Mouse (Mus musculus): ENCODE data around the gene Lingo1.
A peak's percentile ranks its signal among the peaks of the same experiment; 100 is the strongest.

Lingo1 gene

DNA sequence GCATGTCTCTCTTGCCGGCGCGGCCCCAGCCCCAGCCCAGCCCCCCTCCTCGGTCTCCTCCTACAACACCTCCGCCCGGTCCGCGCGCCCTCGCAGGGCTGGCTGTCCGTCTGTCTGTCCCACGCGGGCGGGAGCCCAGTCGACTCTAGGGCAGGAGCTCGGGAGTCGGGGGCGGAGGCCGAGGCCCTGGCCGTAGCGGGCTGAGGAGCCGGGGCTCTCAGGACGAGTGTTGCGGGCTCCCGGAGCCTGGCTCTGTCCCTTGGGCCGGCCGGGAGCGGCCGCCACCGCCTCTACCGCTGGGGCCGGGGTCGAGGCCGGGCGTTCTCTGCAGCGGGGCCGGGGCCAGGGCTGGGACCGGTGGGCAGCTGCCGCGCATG is 161.2 kb downstream of the Lingo1 start:
- peak; percentile 5 to 11 for DNase-seq (ENCODE audit: low spot score in 2 of 2)

- DNase-seq (ENCODE audit: low spot score in 2 of 2), result no peak
Measured at GRCm38 (mm10) chr9:56634406-56635120, 161.7 kb downstream of the Lingo1 start.

GRCm38 (mm10) chr9:56633449-56634225 is 162.6 kb downstream of the Lingo1 start:
- no peak for DNase-seq (ENCODE audit: low spot score in 2 of 2)

GRCm38 (mm10) chr9:56630945-56631344 is 165.3 kb downstream of the Lingo1 start:
- no peak for DNase-seq (ENCODE audit: low spot score in 2 of 2)

DNA sequence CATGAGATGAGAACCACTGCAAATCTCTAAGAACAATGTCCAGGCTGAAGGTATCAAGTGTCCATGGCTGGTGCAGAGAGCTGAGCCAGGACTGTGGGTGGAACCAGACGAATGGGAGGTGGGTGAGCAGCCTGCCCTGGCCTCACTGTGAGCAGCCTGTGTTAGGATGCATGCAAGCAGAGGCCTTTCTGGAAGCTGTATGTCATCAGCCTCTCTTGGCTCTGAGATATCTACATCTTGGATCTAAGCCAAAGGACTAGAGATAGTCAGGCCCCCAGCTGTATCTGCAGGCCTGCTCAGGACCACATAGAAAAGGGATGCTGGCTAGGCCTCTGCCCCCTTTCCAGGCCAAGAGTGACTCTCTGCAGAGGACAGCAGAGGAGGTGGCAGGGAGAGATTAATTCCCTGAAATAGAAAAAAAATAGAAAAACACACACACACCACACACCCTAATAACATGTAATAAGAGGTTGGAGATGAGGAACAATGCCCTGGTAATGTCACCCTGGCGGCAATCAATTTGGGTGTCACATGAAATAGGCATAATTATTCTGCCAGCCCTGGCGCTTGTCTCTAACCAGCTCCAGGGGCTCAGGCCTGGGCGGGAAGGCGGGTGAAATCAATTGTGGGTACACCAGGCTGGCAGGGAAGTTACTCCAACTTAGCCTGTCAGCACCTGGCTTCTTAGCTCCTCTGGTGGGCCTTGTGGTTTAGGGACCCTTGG is 166.4 kb downstream of the Lingo1 start:
- DNase-seq (ENCODE audit: low spot score in 2 of 2), result peak; percentile 16 to 33

DNA sequence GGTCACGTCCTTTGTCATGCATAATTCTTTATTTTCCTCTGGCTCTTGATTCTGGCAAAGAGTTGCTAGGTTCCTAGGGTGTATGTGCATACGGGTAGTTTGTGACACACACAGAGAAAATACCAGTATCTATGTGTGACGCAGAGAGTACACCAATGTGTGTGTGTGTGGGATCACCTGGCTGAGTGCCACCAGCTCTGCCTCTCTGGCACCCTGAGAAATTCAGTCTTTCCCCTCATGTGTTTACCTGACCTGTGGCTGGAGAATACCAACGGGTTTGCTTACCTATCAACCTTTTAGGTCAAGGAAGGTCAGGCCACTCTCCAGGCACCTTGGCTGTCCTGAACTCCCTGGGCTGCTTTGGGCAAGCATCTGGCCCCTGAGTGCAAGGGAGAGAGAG is 169.0 kb downstream of the Lingo1 start:
- DNase-seq (ENCODE audit: low spot score in 2 of 2), result no peak

- no peak for DNase-seq (ENCODE audit: low spot score in 2 of 2)
Measured at GRCm38 (mm10) chr9:56624923-56625322, 171.3 kb downstream of the Lingo1 start.

DNA sequence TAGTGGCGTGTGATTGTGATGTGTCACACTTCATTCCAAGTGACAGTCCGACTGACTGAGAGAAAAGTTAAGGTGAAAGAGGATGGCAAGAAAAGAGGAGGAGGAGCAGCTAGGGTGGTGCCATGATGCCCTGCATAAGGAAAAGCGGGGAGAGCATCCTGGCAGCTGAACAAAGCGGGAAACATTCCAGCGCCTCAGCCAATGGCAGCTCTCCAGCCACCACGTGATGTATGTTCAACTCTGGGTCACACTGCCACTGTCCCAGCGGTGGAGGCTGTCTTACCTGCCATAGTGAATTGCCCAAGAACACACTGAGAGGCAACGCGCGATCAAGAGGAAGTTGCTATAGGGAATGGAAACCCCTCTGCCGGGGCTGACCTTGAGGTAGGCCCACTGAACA is 172.9 kb downstream of the Lingo1 start:
- DNase-seq (ENCODE audit: low spot score in 2 of 2), result no peak

DNA sequence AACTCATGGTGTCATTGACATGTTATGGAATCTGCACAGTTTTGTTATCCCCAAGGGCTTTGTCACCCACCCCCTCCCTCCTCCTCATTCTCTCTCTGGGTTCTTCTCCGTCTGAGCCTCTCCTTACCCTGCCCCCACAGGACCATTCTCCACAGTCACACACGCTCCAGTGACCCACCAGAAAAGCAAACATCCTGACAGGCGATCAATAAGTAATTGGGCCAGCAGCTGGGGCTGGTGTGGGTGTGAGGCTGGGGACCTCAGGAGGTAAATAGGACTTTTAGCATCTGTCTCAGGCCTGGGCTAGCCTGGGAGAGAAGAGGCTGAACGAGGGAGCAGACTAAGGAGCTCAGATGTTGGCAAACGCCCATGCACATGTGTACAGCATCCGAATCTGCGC is 173.5 kb downstream of the Lingo1 start:
- no peak for DNase-seq (ENCODE audit: low spot score in 2 of 2)

DNA sequence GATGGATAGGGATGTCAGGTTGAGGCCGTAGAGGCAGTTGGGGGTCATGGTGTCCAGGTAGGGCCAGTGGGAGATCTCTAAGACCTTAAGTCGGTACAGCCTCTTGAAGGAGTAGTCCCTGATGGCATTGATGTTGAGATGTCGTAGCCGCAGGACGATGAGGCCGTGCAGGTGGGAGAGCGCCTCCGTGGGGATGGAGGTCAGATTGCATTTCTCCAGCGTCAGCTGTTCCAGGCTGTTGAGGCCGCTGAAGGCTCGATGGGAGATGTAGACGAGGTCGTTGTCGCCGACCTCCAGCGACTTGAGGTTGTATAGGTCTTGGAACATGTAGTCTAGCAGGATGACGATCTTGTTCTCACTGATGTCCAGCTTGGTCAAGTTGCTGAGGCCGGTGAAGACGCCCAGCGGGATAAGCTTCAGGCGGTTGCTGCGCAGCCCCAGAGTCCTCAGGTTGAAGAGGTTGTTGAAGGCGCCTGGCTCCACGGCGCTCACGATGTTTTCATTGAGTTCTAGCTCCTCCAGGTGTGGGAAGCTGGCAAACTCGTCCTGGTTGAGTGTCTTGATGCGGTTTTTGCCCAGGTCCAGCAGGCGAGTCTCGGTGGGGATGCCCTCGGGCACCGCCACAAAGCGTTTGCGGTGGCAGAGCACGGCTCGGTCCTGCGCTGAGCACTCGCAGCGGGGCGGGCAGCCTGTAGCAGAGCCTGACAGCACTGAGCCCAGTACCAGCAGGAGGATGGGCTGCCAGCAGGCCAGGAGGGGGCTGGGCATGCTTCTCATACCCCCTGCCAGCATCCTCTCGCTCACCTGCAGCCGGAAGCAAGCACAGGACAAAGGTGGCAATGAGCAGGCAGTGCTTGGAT is 175.5 kb downstream of the Lingo1 start:
- no peak for DNase-seq (ENCODE audit: low spot score in 2 of 2)

DNA sequence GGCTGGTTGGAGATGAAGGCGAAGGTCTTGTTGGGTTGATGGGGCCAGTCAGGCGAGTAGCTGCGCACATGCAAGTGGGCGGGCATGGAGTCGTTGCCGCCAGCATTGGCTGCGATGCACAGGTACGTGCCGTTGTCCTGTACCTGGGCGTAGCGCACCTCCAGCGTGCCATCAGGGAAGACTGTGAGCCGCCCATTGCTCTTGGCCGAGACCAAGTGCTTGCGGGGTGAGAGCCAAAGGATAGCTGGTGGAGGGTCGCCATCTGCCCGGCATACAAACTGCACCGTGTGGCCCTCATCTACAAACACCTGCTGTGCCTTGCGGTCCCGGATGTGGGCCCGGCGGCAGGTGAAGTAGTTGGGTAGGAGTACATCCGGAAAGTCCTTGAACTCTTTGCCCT is 176.6 kb downstream of the Lingo1 start:
- no peak for DNase-seq (ENCODE audit: low spot score in 2 of 2)

- no peak for DNase-seq (ENCODE audit: low spot score in 2 of 2)
Measured at GRCm38 (mm10) chr9:56618660-56619059, 177.6 kb downstream of the Lingo1 start.

GRCm38 (mm10) chr9:56616061-56616460 is 180.2 kb downstream of the Lingo1 start:
- no peak for DNase-seq (ENCODE audit: low spot score in 2 of 2)

DNA sequence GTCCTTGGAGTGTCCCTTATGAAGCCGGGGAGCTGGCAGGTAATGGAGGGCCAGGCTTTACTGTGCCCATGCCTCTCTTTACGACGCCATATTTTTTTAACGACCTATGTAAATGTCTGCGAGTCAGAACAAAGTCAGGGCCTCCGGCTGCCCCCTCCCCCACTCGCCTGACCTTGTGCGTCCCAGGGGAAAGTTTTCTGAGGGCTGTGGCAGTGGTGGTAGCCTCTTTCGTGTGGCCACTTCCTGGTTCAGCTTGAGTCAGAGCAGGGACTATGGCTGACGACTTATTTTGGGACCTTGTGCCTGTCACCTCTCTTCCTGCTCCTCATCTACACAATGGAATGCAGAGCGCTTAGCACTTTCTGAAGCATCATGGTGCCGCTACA is 183.5 kb downstream of the Lingo1 start:
- no peak for DNase-seq (ENCODE audit: low spot score in 2 of 2)

GRCm38 (mm10) chr9:56611912-56612797 is 184.1 kb downstream of the Lingo1 start:
- no peak for DNase-seq (ENCODE audit: low spot score in 2 of 2)

DNA sequence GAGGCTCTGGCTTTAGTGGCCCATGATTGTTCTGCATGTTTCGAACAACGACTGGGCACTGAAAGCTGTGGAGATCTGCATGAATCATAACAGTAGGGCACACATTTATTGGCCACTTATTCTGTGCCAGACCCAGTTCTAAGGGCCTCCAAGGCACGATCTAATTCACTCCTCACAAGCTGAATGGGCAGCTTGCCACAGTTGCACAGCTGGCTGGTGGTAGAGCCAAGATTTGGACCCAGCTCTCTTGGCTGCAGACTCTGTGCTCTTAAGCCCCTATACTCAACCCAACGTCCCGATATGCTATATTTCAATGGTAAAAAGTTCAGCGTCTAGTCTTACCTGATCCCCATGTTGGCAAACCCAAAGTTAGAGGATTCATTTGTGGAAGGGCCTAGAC is 185.3 kb downstream of the Lingo1 start:
- DNase-seq (ENCODE audit: low spot score in 2 of 2), result no peak

- DNase-seq (ENCODE audit: low spot score in 2 of 2), result no peak
Measured at GRCm38 (mm10) chr9:56610466-56610865, 185.8 kb downstream of the Lingo1 start.

GRCm38 (mm10) chr9:56609486-56609885 is 186.8 kb downstream of the Lingo1 start:
- DNase-seq (ENCODE audit: low spot score in 2 of 2), result no peak

DNA sequence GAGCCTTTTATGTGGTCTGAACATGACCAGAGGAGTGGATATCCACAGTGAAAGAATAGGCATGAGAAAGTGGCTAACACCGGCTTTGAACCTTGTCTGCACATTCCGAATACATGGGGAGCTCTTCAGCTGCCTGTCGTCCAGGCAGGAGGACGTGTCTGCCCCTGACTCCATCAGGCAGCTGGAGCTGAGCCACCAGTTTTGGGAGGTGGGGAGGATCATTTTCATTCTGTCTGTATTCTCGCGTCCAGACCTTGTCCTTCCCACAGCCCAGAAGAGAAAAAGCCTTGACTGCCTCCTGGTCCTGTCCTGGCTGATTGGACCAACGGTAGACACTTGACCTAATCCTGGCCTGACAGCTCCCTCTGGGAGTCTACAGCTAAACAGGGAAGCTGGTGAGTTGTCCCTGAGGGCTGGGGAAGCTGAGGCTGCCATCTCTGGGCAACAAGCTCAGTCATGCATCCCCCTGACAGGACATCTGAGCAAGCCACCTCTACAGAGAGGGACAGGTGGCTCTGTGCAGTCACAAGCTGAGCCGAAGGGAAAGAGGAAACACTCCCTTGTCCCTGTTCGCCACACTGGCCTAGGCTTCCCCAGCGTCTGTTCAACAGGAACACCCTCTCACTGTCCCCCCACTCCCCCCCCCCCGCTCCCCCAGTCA is 187.4 kb downstream of the Lingo1 start:
- DNase-seq (ENCODE audit: low spot score in 2 of 2), result no peak

- DNase-seq (ENCODE audit: low spot score in 2 of 2), result peak; percentile 7 to 43
Measured at GRCm38 (mm10) chr9:56606082-56606740, 190.1 kb downstream of the Lingo1 start.

Measured in heart, adult 9 months (tissue).